Mouse (Mus musculus): ENCODE measurements around the gene 0610040J01Rik. TPM values are rescaled to one million over a fixed set of nuclear protein-coding genes. Genes with fewer than 3 reads are reported as not detected.

0610040J01Rik gene
- total RNA-seq (2012; rRNA removed), result 3.3 and 6.6 TPM in 2 replicates

GRCm38 (mm10) chr5:63811819-63812508 lies at the start of gene 0610040J01Rik:
0610040J01Rik (plus strand) TSS chr5:63812363.
- DNase-seq (ENCODE audit: low read depth, low spot score), result peak; percentile 79
- H3K9ac ChIP-seq (ENCODE audit: insufficient read depth, low read depth, low read length, poor library complexity, severe bottlenecking), result peak within 1 kb of the TSS; percentile 71
- no peaks in the 10 kb centered on the region for H3K4me1 ChIP-seq (ENCODE audit: control insufficient read depth in 2 of 2, insufficient read depth in 2 of 2, low read length in 2 of 2, poor library complexity in 1 of 2)
- no peaks in the 10 kb centered on the region for H3K9me3 ChIP-seq (ENCODE audit: control insufficient read depth, insufficient read depth, low read depth, low read length)
- peak within 1 kb of the TSS; percentile 64 to 80 for H3K4me3 ChIP-seq (ENCODE audit: insufficient read depth in 1 of 2, low read depth in 1 of 2, low read length in 2 of 2, poor library complexity in 1 of 2, severe bottlenecking in 1 of 2)
- peak; percentile 67 for TF ChIP-seq ZC3H11A (IDR thresholded peaks at IDR 0.05; ENCODE audit: borderline replicate concordance, low read depth, low read length)
- no peak for TF ChIP-seq CHD2 (IDR thresholded peaks at IDR 0.05; ENCODE audit: low read depth, low read length)
- H3K27ac ChIP-seq (ENCODE audit: insufficient read depth, low read depth, low read length, poor library complexity, severe bottlenecking), result no peak within 1 kb of the TSS
- in situ Hi-C loops (cut with MboI; ENCODE audit: low sequenced_read_pairs in 2 of 2, unreplicated experiment in 2 of 2), result no loop called here
- no peaks in the 10 kb centered on the region for H3K36me3 ChIP-seq (ENCODE audit: control insufficient read depth, insufficient read depth, low read length, poor library complexity, severe bottlenecking)

GRCm38 (mm10) chr5:63765886-63766285 lies 46.3 kb upstream of the 0610040J01Rik start:
- DNase-seq (ENCODE audit: low read depth, low spot score), result no peak
- Histone ChIP-seq H3K36me3 (ENCODE audit: control insufficient read depth, insufficient read depth, low read length, poor library complexity, severe bottlenecking) (no peaks in the 10 kb centered on the region), H3K4me1 (ENCODE audit: control insufficient read depth in 2 of 2, insufficient read depth in 2 of 2, low read length in 2 of 2, poor library complexity in 1 of 2) (no peaks in the 10 kb centered on the region), H3K9ac (ENCODE audit: insufficient read depth, low read depth, low read length, poor library complexity, severe bottlenecking) (no peak overlapping the region), H3K27ac (ENCODE audit: insufficient read depth, low read depth, low read length, poor library complexity, severe bottlenecking) (no peak overlapping the region), H3K9me3 (ENCODE audit: control insufficient read depth, insufficient read depth, low read depth, low read length) (no peaks in the 10 kb centered on the region), H3K4me3 (ENCODE audit: insufficient read depth in 1 of 2, low read depth in 1 of 2, low read length in 2 of 2, poor library complexity in 1 of 2, severe bottlenecking in 1 of 2) (no peak overlapping the region)
- no peak for TF ChIP-seq ZNF384 (IDR thresholded peaks at IDR 0.05; ENCODE audit: low read depth, low read length)
- TF ChIP-seq ZC3H11A (IDR thresholded peaks at IDR 0.05; ENCODE audit: borderline replicate concordance, low read depth, low read length), result no peak
- TF ChIP-seq MAFK (IDR thresholded peaks at IDR 0.05; ENCODE audit: insufficient read depth, low read depth, low read length), result no peak
- TF ChIP-seq HCFC1 (IDR thresholded peaks at IDR 0.05; ENCODE audit: borderline replicate concordance, insufficient read depth, low read length), result no peak
- TF ChIP-seq CHD2 (IDR thresholded peaks at IDR 0.05; ENCODE audit: low read depth, low read length), result no peak
- in situ Hi-C loops (cut with MboI; ENCODE audit: low sequenced_read_pairs in 2 of 2, unreplicated experiment in 2 of 2), result loop anchor here (25.0 kb wide), 2 partner anchors 229 to 829 kb away; no protein-coding TSS in a partner anchor

GRCm38 (mm10) chr5:63766715-63767114 lies 45.4 kb upstream of the 0610040J01Rik start:
- Histone ChIP-seq H3K36me3 (ENCODE audit: control insufficient read depth, insufficient read depth, low read length, poor library complexity, severe bottlenecking) (no peaks in the 10 kb centered on the region), H3K9ac (ENCODE audit: insufficient read depth, low read depth, low read length, poor library complexity, severe bottlenecking) (no peak overlapping the region), H3K4me3 (ENCODE audit: insufficient read depth in 1 of 2, low read depth in 1 of 2, low read length in 2 of 2, poor library complexity in 1 of 2, severe bottlenecking in 1 of 2) (no peak overlapping the region), H3K9me3 (ENCODE audit: control insufficient read depth, insufficient read depth, low read depth, low read length) (no peaks in the 10 kb centered on the region), H3K27ac (ENCODE audit: insufficient read depth, low read depth, low read length, poor library complexity, severe bottlenecking) (no peak overlapping the region), H3K4me1 (ENCODE audit: control insufficient read depth in 2 of 2, insufficient read depth in 2 of 2, low read length in 2 of 2, poor library complexity in 1 of 2) (no peaks in the 10 kb centered on the region)
- in situ Hi-C loops (cut with MboI; ENCODE audit: low sequenced_read_pairs in 2 of 2, unreplicated experiment in 2 of 2), result loop anchor here (25.0 kb wide), 2 partner anchors 229 to 829 kb away; no protein-coding TSS in a partner anchor
- DNase-seq (ENCODE audit: low read depth, low spot score), result peak; percentile 46
- no peak for TF ChIP-seq ZC3H11A (IDR thresholded peaks at IDR 0.05; ENCODE audit: borderline replicate concordance, low read depth, low read length)
- TF ChIP-seq MAFK (IDR thresholded peaks at IDR 0.05; ENCODE audit: insufficient read depth, low read depth, low read length), result no peak
- no peak for TF ChIP-seq HCFC1 (IDR thresholded peaks at IDR 0.05; ENCODE audit: borderline replicate concordance, insufficient read depth, low read length)
- TF ChIP-seq ZNF384 (IDR thresholded peaks at IDR 0.05; ENCODE audit: low read depth, low read length), result no peak

- DNase-seq (ENCODE audit: low read depth, low spot score), result no peak
- H3K9ac ChIP-seq (ENCODE audit: insufficient read depth, low read depth, low read length, poor library complexity, severe bottlenecking), result no peak overlapping the region
- H3K27ac ChIP-seq (ENCODE audit: insufficient read depth, low read depth, low read length, poor library complexity, severe bottlenecking), result no peak overlapping the region
- no peaks in the 10 kb centered on the region for H3K9me3 ChIP-seq (ENCODE audit: control insufficient read depth, insufficient read depth, low read depth, low read length)
- in situ Hi-C loops (cut with MboI; ENCODE audit: low sequenced_read_pairs in 2 of 2, unreplicated experiment in 2 of 2), result loop anchor here (25.0 kb wide), 2 partner anchors 230 to 830 kb away; no protein-coding TSS in a partner anchor
- H3K36me3 ChIP-seq (ENCODE audit: control insufficient read depth, insufficient read depth, low read length, poor library complexity, severe bottlenecking), result no peaks in the 10 kb centered on the region
- H3K4me1 ChIP-seq (ENCODE audit: control insufficient read depth in 2 of 2, insufficient read depth in 2 of 2, low read length in 2 of 2, poor library complexity in 1 of 2), result no peaks in the 10 kb centered on the region
- no peak overlapping the region for H3K4me3 ChIP-seq (ENCODE audit: insufficient read depth in 1 of 2, low read depth in 1 of 2, low read length in 2 of 2, poor library complexity in 1 of 2, severe bottlenecking in 1 of 2)
- TF ChIP-seq ZNF384 (IDR thresholded peaks at IDR 0.05; ENCODE audit: low read depth, low read length) (no peak), ZC3H11A (IDR thresholded peaks at IDR 0.05; ENCODE audit: borderline replicate concordance, low read depth, low read length) (no peak), MAFK (IDR thresholded peaks at IDR 0.05; ENCODE audit: insufficient read depth, low read depth, low read length) (no peak), HCFC1 (IDR thresholded peaks at IDR 0.05; ENCODE audit: borderline replicate concordance, insufficient read depth, low read length) (no peak), CHD2 (IDR thresholded peaks at IDR 0.05; ENCODE audit: low read depth, low read length) (no peak)
Measured at GRCm38 (mm10) chr5:63767464-63767863, 44.7 kb upstream of the 0610040J01Rik start.
